Mouse (Mus musculus) adrenal gland (tissue): ENCODE measurements around the gene D930048N14Rik.
"Not testable (repeated sequence)": the region's sequence is repeated elsewhere in the genome, so short reads cannot be mapped to it uniquely, and the experiment has no call there.

Source experiments
- intact Hi-C: fragments of 180-260 bp; cut with DNase I; formaldehyde crosslinking; loops from one replicate; pipeline ENCODE4 v1.15.1; 2025

D930048N14Rik gene

DNA sequence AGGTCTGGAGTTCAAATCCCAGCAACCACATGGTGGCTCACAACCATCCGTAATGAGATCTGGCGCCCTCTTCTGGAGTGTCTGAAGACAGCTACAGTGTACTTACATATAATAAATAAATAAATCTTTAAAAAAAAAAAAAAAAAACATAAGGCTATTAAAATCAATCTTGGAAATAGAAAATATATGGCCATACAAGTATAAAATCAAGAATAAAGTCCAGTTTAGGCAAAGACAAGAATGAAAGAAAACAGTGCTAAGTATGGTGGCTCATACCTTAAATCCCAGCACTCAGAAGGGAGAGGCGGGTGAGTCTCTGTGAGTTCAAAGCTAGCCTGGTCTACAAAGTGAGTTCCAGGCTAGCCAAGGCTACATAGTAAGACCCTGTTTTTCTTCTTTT, 39.8 kb downstream of the D930048N14Rik start:
- intact Hi-C loops = not testable (repeated sequence)

DNA sequence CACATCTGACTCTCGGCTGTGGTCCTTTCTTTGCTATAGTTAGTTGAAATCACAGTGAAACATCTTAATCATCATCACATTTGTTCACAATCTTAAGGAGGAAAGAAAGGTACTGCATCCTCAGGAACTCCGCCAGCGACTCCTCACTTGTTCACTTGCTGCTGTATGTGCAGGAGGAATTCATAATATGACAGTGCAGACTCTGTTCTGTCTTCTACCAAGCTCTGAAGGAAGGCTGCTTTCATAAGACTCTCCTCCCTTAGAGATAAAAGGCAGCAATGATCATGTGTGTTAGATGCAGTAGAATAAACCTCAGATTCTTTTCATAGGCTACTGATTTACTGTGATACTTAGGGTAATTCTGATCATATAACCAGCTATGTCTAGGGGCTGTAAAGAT, 44.2 kb downstream of the D930048N14Rik start:
- intact Hi-C loops = no loop called here

DNA sequence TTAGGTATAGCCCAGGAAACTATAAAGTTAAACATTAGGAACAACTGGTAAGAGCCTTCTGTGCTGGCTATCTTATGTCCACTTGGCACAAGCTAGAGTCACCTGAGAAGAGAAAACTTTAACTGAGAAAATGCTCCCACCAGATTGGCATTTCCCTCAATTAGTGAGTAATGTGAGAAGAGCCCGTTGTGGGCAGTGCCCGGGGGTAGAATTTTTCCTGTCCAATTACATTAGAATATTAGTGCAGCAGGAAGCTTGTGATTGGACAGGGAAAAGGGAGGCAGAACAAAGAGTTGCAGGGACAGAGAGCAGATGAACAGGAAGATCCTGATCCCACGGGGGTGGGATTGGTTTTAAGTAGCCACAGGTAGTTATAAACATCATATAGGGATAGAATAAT, 52.1 kb downstream of the D930048N14Rik start:
- intact Hi-C loops = no loop called here

- intact Hi-C loops = no loop called here
Measured at GRCm38 (mm10) chr11:51703379-51703998, 52.7 kb downstream of the D930048N14Rik start.

- intact Hi-C loops = loop anchor here (5.0 kb wide), 1 partner anchor 36 kb away; no protein-coding TSS in a partner anchor
Measured at GRCm38 (mm10) chr11:51706451-51706850, 55.7 kb downstream of the D930048N14Rik start.

DNA sequence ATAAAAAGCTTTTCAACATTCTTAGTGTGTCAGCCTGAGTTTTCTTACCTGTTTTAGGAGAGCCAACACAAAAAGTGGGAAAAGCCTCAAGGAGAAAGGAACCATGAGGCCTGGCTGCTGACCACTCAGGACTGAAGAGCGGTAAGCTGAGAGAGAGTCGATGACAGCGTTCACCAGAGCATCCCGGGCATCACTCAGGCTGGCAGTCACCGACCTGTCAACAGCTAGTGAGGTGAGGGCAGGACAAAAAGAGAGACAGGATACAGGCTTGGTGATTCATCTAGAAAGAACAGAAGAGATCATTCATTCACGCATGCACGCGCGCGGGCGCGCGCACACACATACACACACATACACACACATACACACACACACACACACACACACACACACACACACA, 56.3 kb downstream of the D930048N14Rik start:
- intact Hi-C loops = loop anchor here (5.0 kb wide), 1 partner anchor 35 kb away; no protein-coding TSS in a partner anchor
